ENCODE assay signal across 20 mouse cellular contexts in genomic region chr5:149291266-149291665, GRCm38 (mm10). TPM values are rescaled to one million over a fixed set of nuclear protein-coding genes. Genes with fewer than 3 reads are reported as not detected.
A peak's percentile ranks its signal among the peaks of the same experiment; 100 is the strongest.
DNase-seq lines count a peak whose midpoint lies in the region; TF ChIP-seq lines count a peak whose summit lies in the region.
"Had no signal": no experiment of that assay in that cellular context is flagged by ENCODE, and none has a peak within 500 bp of the region (broad histone marks: within the 10 kb centered on the region; RNA-seq: fewer than 3 reads in every experiment).

No protein-coding gene starts in this region.

- peak; percentile 61 for DNase-seq in heart, embryonic 10.5 days (ENCODE audit: low spot score)
- no peak for DNase-seq in heart, postnatal 25 days (ENCODE audit: low spot score)
- DNase-seq in ES-E14 (ENCODE audit: low read depth, low spot score) (no peak), ZHBTc4 (ENCODE audit: low read depth, low spot score) (peak; percentile 59)
- DNase-seq in hindbrain, embryonic 10.5 days (ENCODE audit: low spot score) = no peak
- DNase-seq: adrenal gland, adult 2 months; adrenal gland, postnatal 14 days; adrenal gland, postnatal 36 days; B cell, adult 2 months; cerebellum, adult 11-12 months; cerebellum, adult 2 months; cerebellum, adult 9-10 months; cerebellum, postnatal 10 days; cerebellum, postnatal 25 days; forebrain, postnatal 0 days had no signal

- no peaks in the 10 kb centered on the region for H3K27me3 ChIP-seq in heart, embryonic 10.5 days (ENCODE audit: insufficient read depth, poor library complexity, severe bottlenecking)
- peaks cover 20% of the 10 kb centered on the region for H3K27me3 ChIP-seq in hindbrain, embryonic 10.5 days (ENCODE audit: insufficient read depth, poor library complexity, severe bottlenecking)
- H3K27me3 ChIP-seq: CH12.LX; embryonic facial prominence, embryonic 12.5 days; forebrain, embryonic 15.5 days had no signal

- H3K36me3 ChIP-seq in heart, embryonic 10.5 days = no peaks in the 10 kb centered on the region
- H3K36me3 ChIP-seq in ES-E14 (ENCODE audit: control insufficient read depth, insufficient read depth, low read length, poor library complexity, severe bottlenecking) = no peaks in the 10 kb centered on the region
- no peaks in the 10 kb centered on the region for H3K36me3 ChIP-seq in hindbrain, embryonic 10.5 days
- H3K36me3 ChIP-seq: embryonic facial prominence, embryonic 10.5 days; embryonic facial prominence, embryonic 12.5 days; forebrain, embryonic 15.5 days had no signal

- H3K27ac ChIP-seq in heart, embryonic 10.5 days = no peak overlapping the region
- H3K27ac ChIP-seq in ES-E14 (ENCODE audit: insufficient read depth, low read depth, low read length, poor library complexity, severe bottlenecking) = no peak overlapping the region
- H3K27ac ChIP-seq in hindbrain, embryonic 10.5 days = no peak overlapping the region
- H3K27ac ChIP-seq: embryonic facial prominence, embryonic 10.5 days; embryonic facial prominence, embryonic 12.5 days; forebrain, embryonic 13.5 days; forebrain, embryonic 15.5 days had no signal

- no peaks in the 10 kb centered on the region for H3K9me3 ChIP-seq in heart, embryonic 10.5 days
- H3K9me3 ChIP-seq in ES-E14 (ENCODE audit: control insufficient read depth, insufficient read depth, low read depth, low read length) = no peaks in the 10 kb centered on the region
- H3K9me3 ChIP-seq in hindbrain, embryonic 10.5 days = no peaks in the 10 kb centered on the region
- H3K9me3 ChIP-seq: embryonic facial prominence, embryonic 10.5 days; embryonic facial prominence, embryonic 12.5 days; forebrain, embryonic 13.5 days; forebrain, embryonic 15.5 days had no signal

- in situ Hi-C loops in ES-E14 (cut with MboI; ENCODE audit: low sequenced_read_pairs in 2 of 2, unreplicated experiment in 2 of 2) = no loop called here

- WGBS in heart, embryonic 10.5 days = 85% methylated on average over 5 of the region's 5 CpGs
- 87% methylated on average over 5 of the region's 5 CpGs for WGBS in hindbrain, embryonic 10.5 days

- no peak overlapping the region for H3K4me3 ChIP-seq in heart, embryonic 10.5 days
- H3K4me3 ChIP-seq in ES-E14 (ENCODE audit: insufficient read depth in 1 of 2, low read depth in 1 of 2, low read length in 2 of 2, poor library complexity in 1 of 2, severe bottlenecking in 1 of 2) = no peak overlapping the region
- H3K4me3 ChIP-seq in hindbrain, embryonic 10.5 days = no peak overlapping the region
- H3K4me3 ChIP-seq: embryonic facial prominence, embryonic 10.5 days; embryonic facial prominence, embryonic 12.5 days; forebrain, embryonic 13.5 days; forebrain, embryonic 15.5 days had no signal

- H3K4me1 ChIP-seq in heart, embryonic 10.5 days = peaks cover 14% of the 10 kb centered on the region
- peaks cover 0 to 3% of the 10 kb centered on the region in 2 experiments; a peak in 1 of 4 replicates for H3K4me1 ChIP-seq in ES-E14 (ENCODE audit: control insufficient read depth in 2 of 2, insufficient read depth in 2 of 2, low read length in 2 of 2, poor library complexity in 1 of 2)
- peaks cover 19% of the 10 kb centered on the region for H3K4me1 ChIP-seq in hindbrain, embryonic 10.5 days (replicated peaks)

- H3K9ac ChIP-seq in ES-E14 (ENCODE audit: insufficient read depth, low read depth, low read length, poor library complexity, severe bottlenecking) = no peak overlapping the region
- H3K9ac ChIP-seq: embryonic facial prominence, embryonic 12.5 days; forebrain, embryonic 13.5 days; forebrain, embryonic 15.5 days; forebrain, postnatal 0 days had no signal

- intact Hi-C loops in heart, postnatal 25 days (cut with DNase I) = no loop called here

TF ChIP-seq in ES-E14, 5 proteins besides CTCF, POLR2A, EP300 and RAD21:
- TF ChIP-seq ZC3H11A (IDR thresholded peaks at IDR 0.05; ENCODE audit: borderline replicate concordance, low read depth, low read length) (no peak), MAFK (IDR thresholded peaks at IDR 0.05; ENCODE audit: insufficient read depth, low read depth, low read length) (no peak), CHD2 (IDR thresholded peaks at IDR 0.05; ENCODE audit: low read depth, low read length) (peak; percentile 29; the same call in 1 of the 2 replicates), HCFC1 (IDR thresholded peaks at IDR 0.05; ENCODE audit: borderline replicate concordance, insufficient read depth, low read length) (no peak), ZNF384 (IDR thresholded peaks at IDR 0.05; ENCODE audit: low read depth, low read length) (no peak)

RNA-seq across cellular contexts. Expression of gene Alox5ap, which starts 26.7 kb away (rescaled TPM):
- 4.3 and 4.5 TPM in 2 replicates for polyA plus RNA-seq in heart, embryonic 10.5 days (2016; fragmentation: Nextera tagmentation; extraction: Ambion mirVana)
- 10 to 100 TPM; 16.5 to 17.0 TPM for total RNA-seq in heart, postnatal 25 days (2021)
- total RNA-seq in ES-E14 (2012; rRNA removed) = 20.7 and 23.0 TPM in 2 replicates
- polyA plus RNA-seq in hindbrain, embryonic 10.5 days (2016; fragmentation: Nextera tagmentation; extraction: Ambion mirVana) = 5.1 and 7.5 TPM in 2 replicates

Comparison
In these comparisons a context has a peak if more than half of its experiments do, and no peak if none do; other contexts are left out.
1. DNase-seq: peak in heart, embryonic 10.5 days (single experiment) and ZHBTc4 (single experiment); none in heart, postnatal 25 days (single experiment), ES-E14 (single experiment) and hindbrain, embryonic 10.5 days (single experiment).